Mouse (Mus musculus) Muller cell, postnatal 12 days (primary cell): Measurements from ENCODE around the gene Gm13769.
"Not testable (repeated sequence)": the region's sequence is repeated elsewhere in the genome, so short reads cannot be mapped to it uniquely, and the experiment has no call there.

Experiments used
- DNase-seq: peaks from one replicate; pipeline ENCODE4 v3.0.0-alpha.2; 2015; ENCODE audit errors: inconsistent ontology term

Gm13769 gene

DNA sequence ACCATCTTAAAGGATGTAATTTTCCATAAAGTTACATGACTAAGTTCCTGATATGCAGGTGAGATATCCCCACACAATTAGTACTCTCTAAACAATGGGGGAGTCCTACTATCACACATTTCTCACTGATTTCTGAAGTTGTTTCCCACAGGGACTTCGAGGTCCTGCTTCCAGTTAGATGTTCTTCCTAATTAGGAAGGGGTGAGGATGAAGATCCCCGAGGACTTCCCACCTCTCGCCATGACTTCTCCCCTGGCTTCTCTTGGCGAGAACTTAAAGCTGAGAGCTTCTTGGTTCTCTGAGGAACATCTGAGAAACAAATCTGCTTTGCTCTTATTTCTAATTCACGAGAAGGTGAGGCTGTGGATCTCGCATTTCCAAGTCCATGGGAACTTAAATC, at the start of gene Gm13769:
Gene Gm13769 (plus strand): TSS at position 301 of the 400 bp plus-strand sequence.
- not testable (repeated sequence) for DNase-seq

DNA sequence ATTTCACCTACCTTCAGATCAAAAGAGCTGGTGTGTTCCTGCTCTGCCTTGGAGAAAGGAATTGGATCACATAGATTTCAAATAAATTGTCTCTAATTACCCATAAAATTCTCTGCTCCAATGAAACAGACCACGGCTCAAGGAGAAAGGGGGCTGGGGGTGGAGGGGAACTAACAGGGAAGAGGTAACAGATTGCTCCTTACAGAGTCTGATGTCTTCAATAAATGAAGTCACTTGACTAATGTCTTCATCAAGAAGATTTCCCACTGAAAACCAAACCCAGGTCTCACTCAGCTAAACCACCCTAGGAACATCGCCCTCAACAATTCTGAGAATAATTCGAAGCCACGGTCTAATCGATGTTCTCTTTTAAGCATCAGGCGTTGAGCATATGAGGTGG, 29.3 kb upstream of the Gm13769 start, which contains the start of gene Olfr1272:
Gene Olfr1272 (minus strand): TSS at position 101 of the 400 bp plus-strand sequence.
- no peak for DNase-seq

DNA sequence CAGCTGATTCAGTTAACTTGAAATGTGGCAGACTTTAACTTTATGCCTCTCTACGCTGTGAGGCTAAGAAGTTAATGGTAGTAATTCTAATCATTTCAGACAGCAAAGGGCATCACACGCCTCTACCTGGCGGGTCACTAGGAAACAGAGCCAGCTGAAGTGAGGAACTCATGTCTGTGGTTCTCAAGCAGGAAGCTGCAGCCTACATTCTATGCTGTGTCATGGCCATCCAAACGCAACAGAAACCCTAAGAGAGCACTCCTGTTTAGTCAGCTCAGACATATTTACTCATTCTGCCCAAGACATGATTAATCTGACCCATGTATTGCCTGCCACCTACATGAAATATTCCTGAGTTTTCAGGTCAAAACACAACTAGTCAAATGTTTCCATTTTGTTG, 24.7 kb downstream of the Gm13769 start:
- DNase-seq = not testable (repeated sequence)

DNA sequence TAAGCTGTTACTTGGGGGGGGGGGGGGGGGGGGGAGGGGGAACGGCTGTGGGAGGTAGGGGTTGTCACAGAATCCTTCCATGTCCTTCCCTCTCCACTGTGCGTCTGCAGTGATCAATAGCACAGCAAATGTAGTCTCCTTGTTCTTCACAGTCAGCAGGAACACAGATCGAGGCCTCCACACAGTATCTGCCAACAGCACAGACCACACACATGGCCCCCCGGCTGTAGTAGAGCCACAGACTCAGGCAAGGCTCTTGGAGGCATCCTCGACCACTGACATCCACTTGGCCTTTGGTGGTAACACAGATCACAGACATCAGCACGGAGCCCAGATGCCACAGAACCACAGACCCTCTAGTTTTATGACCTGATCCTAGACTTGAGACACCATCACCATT, 29.0 kb downstream of the Gm13769 start:
- not testable (repeated sequence) for DNase-seq

DNA sequence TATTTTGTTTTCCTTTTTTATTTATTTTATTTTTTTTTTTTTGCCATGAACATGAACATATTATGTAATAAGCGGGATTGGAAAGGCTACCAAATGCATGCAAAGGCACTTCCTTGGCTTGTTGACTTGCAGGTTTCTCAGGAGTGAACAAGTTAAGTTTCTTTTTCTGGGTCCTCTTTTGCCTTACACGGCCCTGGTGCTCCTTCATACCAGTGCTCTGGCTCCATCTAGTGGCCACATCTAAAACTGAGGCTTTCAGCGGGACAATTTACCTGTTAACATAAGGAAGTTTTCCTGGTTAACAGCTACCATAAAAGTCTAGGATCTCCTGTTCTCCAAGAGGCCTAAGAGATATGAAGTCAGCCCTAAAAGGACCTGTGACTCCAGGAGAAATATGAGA, 29.5 kb downstream of the Gm13769 start:
- not testable (repeated sequence) for DNase-seq

DNA sequence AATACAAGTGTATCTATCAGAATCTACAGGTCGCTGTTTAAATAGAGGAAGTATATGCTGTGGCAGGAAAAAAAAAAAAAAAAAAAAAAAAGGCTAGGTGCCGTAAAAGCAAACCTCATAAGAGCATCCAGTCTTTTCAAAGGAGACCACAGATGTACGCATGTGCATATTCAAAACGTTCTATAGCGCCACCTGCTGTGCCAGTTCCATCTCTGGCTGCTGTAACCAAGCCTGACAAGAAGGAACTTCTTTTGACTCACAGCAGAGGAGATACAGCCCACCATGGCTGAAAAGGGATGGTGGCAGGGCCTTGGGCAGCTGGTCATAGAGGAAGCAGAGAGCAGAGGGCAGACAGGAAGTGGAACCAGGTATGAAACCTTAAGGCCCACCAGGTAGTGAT, 37.2 kb downstream of the Gm13769 start:
- not testable (repeated sequence) for DNase-seq

DNA sequence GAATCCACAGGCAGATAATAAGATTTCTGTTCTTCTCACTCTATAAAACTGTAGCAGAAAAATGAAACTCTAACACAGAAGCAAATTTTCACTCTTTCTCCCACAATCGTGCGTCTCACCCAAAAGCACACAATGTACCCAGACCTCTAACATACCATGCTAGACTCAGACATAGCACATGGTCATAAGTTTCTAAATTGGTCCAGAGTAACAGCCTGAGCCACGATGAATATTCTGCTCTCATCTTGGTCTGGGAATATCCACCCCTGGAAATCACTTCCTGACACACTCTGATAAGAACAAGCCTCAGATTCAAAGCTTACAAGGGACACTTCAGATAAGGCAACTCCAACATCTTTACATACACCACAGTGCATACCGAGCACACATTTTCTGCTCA, 38.2 kb downstream of the Gm13769 start:
- DNase-seq = not testable (repeated sequence)
